Mouse (Mus musculus) cerebellum, adult 11 months (tissue): Measurements from ENCODE around the gene Gm1043.

ENCODE experiments used
- DNase-seq: peaks from one replicate; pipeline ENCODE4 v3.0.0; 2022

Gm1043 gene

GRCm38 (mm10) chr5:37118242-37118641 lies 33.1 kb downstream of the Gm1043 start:
- no peak for DNase-seq

GRCm38 (mm10) chr5:37121186-37121680 lies 36.1 kb downstream of the Gm1043 start:
- DNase-seq, result no peak

GRCm38 (mm10) chr5:37131841-37132240 lies 46.7 kb downstream of the Gm1043 start:
- no peak for DNase-seq

GRCm38 (mm10) chr5:37141745-37142144 lies 56.6 kb downstream of the Gm1043 start:
- no peak for DNase-seq

- DNase-seq, result peak; percentile 33
These were observed 62.4 kb downstream of the Gm1043 start for GRCm38 (mm10) chr5:37147536-37147935.

GRCm38 (mm10) chr5:37150650-37151049 lies 65.5 kb downstream of the Gm1043 start:
- DNase-seq, result no peak

GRCm38 (mm10) chr5:37154472-37154871 lies 69.3 kb downstream of the Gm1043 start:
- no peak for DNase-seq

GRCm38 (mm10) chr5:37158408-37158807 lies 73.2 kb downstream of the Gm1043 start:
- no peak for DNase-seq

- DNase-seq, result peak; percentile 70
These were observed 78.0 kb downstream of the Gm1043 start for GRCm38 (mm10) chr5:37162871-37163781.

GRCm38 (mm10) chr5:37176466-37176865 lies 91.3 kb downstream of the Gm1043 start:
- DNase-seq, result no peak

GRCm38 (mm10) chr5:37177061-37177460 lies 91.9 kb downstream of the Gm1043 start:
- no peak for DNase-seq

- DNase-seq, result no peak
These were observed 93.6 kb downstream of the Gm1043 start for GRCm38 (mm10) chr5:37178811-37179210.

- no peak for DNase-seq
These were observed 94.7 kb downstream of the Gm1043 start for GRCm38 (mm10) chr5:37179872-37180271.

- no peak for DNase-seq
These were observed 95.5 kb downstream of the Gm1043 start for GRCm38 (mm10) chr5:37180624-37181023.

- no peak for DNase-seq
These were observed 99.4 kb downstream of the Gm1043 start for GRCm38 (mm10) chr5:37184605-37185004.

GRCm38 (mm10) chr5:37190378-37190777 lies 105.2 kb downstream of the Gm1043 start:
- DNase-seq, result peak; percentile 18

GRCm38 (mm10) chr5:37196196-37196595 lies 111.0 kb downstream of the Gm1043 start:
- DNase-seq, result no peak

- no peak for DNase-seq
These were observed 111.6 kb downstream of the Gm1043 start for GRCm38 (mm10) chr5:37196666-37197250.

GRCm38 (mm10) chr5:37197423-37197822 lies 112.3 kb downstream of the Gm1043 start:
- DNase-seq, result no peak

- DNase-seq, result no peak
These were observed 113.0 kb downstream of the Gm1043 start for GRCm38 (mm10) chr5:37198011-37198688.

- no peak for DNase-seq
These were observed 117.1 kb downstream of the Gm1043 start for GRCm38 (mm10) chr5:37202285-37202684.

- DNase-seq, result no peak
These were observed 119.7 kb downstream of the Gm1043 start for GRCm38 (mm10) chr5:37204886-37205285.

GRCm38 (mm10) chr5:37205420-37205819 lies 120.2 kb downstream of the Gm1043 start:
- no peak for DNase-seq
